8 mouse cellular contexts compared by ENCODE assay signal in the genomic region with DNA sequence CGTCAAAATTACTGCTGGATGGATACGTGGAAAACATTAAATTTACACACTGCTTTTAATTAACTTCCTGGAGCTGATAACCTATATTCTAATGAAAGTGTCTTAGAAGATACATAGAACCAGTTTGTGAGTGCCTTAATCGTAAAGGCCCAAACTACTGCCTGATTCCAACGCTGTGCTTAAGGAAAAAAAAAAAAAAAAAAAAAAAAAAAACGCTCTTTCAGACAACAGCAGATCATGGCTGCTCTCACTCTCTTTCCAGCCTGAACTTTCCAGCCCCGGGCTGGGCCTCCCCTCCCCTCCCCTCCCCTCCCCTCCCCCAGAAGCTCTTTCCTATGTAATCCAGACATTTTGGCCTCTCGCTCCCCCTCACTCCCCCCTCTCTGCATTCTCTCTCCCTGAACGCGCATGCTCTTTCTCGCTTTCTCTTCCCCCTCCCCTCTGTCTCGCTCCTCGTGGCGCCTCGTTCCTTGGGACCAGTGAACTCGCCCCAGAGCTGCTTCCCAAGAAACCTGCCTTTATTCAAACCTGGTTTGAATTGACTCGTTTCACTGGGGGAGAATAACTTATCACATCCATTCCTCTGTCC. TPM values are rescaled to one million over a fixed set of nuclear protein-coding genes. Genes with fewer than 3 reads are reported as not detected.
DNase-seq lines count a peak whose midpoint lies in the region; ATAC-seq and TF ChIP-seq lines count a peak whose summit lies in the region.

No protein-coding gene starts in this region.

- no peak overlapping the region for H3ac ChIP-seq in myocyte (ENCODE audit: control insufficient read depth, insufficient read length)

- peak overlapping the region; percentile 28 for H3K9ac ChIP-seq in forebrain, embryonic 16.5 days (replicated peaks; ENCODE audit: low read depth, low read length)
- peak overlapping the region; percentile 59; the same call in 1 of the 2 replicates for H3K9ac ChIP-seq in limb, embryonic 11.5 days (ENCODE audit: low read length)

- intact Hi-C loops in gastrocnemius, adult 2 months (cut with DNase I) = loop anchor here (2.0 kb wide), 1 partner anchor 21 kb away; no protein-coding TSS in a partner anchor

- WGBS in forebrain, embryonic 16.5 days = 5% methylated on average over 14 of the region's 16 CpGs
- WGBS in limb, embryonic 11.5 days = under 1% methylated on average over 16 of the region's 16 CpGs

- peaks cover 24% of the 10 kb centered on the region for H3K4me1 ChIP-seq in forebrain, embryonic 16.5 days (replicated peaks; ENCODE audit: control insufficient read depth, insufficient read depth, low read length)
- H3K4me1 ChIP-seq in limb, embryonic 11.5 days (ENCODE audit: control insufficient read depth, insufficient read depth, low read length) = peaks cover 27% of the 10 kb centered on the region

- no peak for DNase-seq in gastrocnemius, adult 2 months
- DNase-seq in gastrocnemius, adult 8-10 months (ENCODE audit: low spot score in 2 of 2) = no peak
- DNase-seq in R1 (ENCODE audit: low read depth, low spot score) = peak; percentile 97
- peak; percentile 89 for DNase-seq in limb, embryonic 11.5 days (ENCODE audit: low spot score)
- no peak for DNase-seq in urinary bladder, postnatal 10 days (ENCODE audit: low spot score)

- H3K36me3 ChIP-seq in forebrain, embryonic 16.5 days (ENCODE audit: control insufficient read depth, insufficient read depth) = no peaks in the 10 kb centered on the region
- no peaks in the 10 kb centered on the region for H3K36me3 ChIP-seq in limb, embryonic 11.5 days (ENCODE audit: control insufficient read depth, insufficient read depth, low read length)
- no peaks in the 10 kb centered on the region for H3K36me3 ChIP-seq in myocyte (ENCODE audit: control insufficient read depth, insufficient read depth)

- ATAC-seq in forebrain, embryonic 16.5 days = peak; percentile 85
- ATAC-seq in limb, embryonic 11.5 days (ENCODE audit: insufficient number of reproducible peaks, low FRiP score, low TSS enrichment, low read depth) = peak; percentile 87
- ATAC-seq in cerebellum, adult (ENCODE audit: insufficient number of reproducible peaks, low FRiP score, low TSS enrichment) = no peak

- peak overlapping the region; percentile 86 for H3K27ac ChIP-seq in gastrocnemius, adult 2 months
- H3K27ac ChIP-seq in forebrain, embryonic 16.5 days (ENCODE audit: low read length) = peak overlapping the region; percentile 45
- H3K27ac ChIP-seq in limb, embryonic 11.5 days (replicated peaks; ENCODE audit: low read depth, low read length) = peak overlapping the region; percentile 97

- H3K27me3 ChIP-seq in forebrain, embryonic 16.5 days (replicated peaks; ENCODE audit: control insufficient read depth, insufficient read depth, low read length) = no peaks in the 10 kb centered on the region
- H3K27me3 ChIP-seq in limb, embryonic 11.5 days (ENCODE audit: control insufficient read depth, insufficient read depth, low read length) = no peaks in the 10 kb centered on the region
- no peaks in the 10 kb centered on the region for H3K27me3 ChIP-seq in myocyte (ENCODE audit: control insufficient read depth, insufficient read depth, insufficient read length)

- no peaks in the 10 kb centered on the region for H3K9me3 ChIP-seq in forebrain, embryonic 16.5 days (ENCODE audit: control insufficient read depth, low read length)
- H3K9me3 ChIP-seq in limb, embryonic 11.5 days (ENCODE audit: control insufficient read depth, low read length) = no peaks in the 10 kb centered on the region

- H3K4me3 ChIP-seq in gastrocnemius, adult 2 months = no peak overlapping the region
- H3K4me3 ChIP-seq in forebrain, embryonic 16.5 days (replicated peaks; ENCODE audit: low read length) = peak overlapping the region; percentile 20
- no peak overlapping the region for H3K4me3 ChIP-seq in limb, embryonic 11.5 days (ENCODE audit: low read depth, low read length)
- H3K4me3 ChIP-seq in myocyte = no peak overlapping the region

- peak overlapping the region; percentile 48 for H3K4me2 ChIP-seq in forebrain, embryonic 16.5 days (ENCODE audit: low read length)
- no peak overlapping the region for H3K4me2 ChIP-seq in limb, embryonic 11.5 days (ENCODE audit: low read depth, severe bottlenecking)
- H3K4me2 ChIP-seq in myocyte (ENCODE audit: low read depth) = peak overlapping the region; percentile 48

- no peaks in the 10 kb centered on the region for H3K79me2 ChIP-seq in myocyte (ENCODE audit: control insufficient read depth, insufficient read depth)

- no peak for TF ChIP-seq CTCF in gastrocnemius, adult 2 months (IDR thresholded peaks at IDR 0.05)

- TF ChIP-seq POLR2A in myocyte (IDR thresholded peaks at IDR 0.05; ENCODE audit: insufficient read length, low read depth) = no peak

TF ChIP-seq in myocyte, 11 proteins besides CTCF, POLR2A, EP300 and RAD21:
- TF ChIP-seq SRF (IDR thresholded peaks at IDR 0.05; ENCODE audit: control insufficient read depth, insufficient read length, low read depth) (no peak), CEBPB (IDR thresholded peaks at IDR 0.05; ENCODE audit: insufficient read depth, poor library complexity, severe bottlenecking) (no peak), TCF12 (IDR thresholded peaks at IDR 0.05; ENCODE audit: insufficient read depth, poor library complexity, severe bottlenecking) (no peak), REST (IDR thresholded peaks at IDR 0.05; ENCODE audit: insufficient read depth, insufficient read length) (no peak)

RNA-seq across cellular contexts. Expression of gene Fignl1, which starts 12.7 kb away (rescaled TPM):
- total RNA-seq in gastrocnemius, adult 2 months (2021) = under 1 TPM in 1 of 2 experiments, not detected in 1; 0.22 TPM
- under 1 TPM; 0.19 to 0.88 (median 0.29) TPM for total RNA-seq in gastrocnemius, adult 8-10 months (2022)
- 25.5 and 28.6 TPM in 2 replicates for polyA plus RNA-seq in forebrain, embryonic 16.5 days (2015; fragmentation: Nextera tagmentation; extraction: Ambion mirVana)
- 96.7 and 102 TPM in 2 replicates for polyA plus RNA-seq in limb, embryonic 11.5 days (2014; fragmentation: Nextera tagmentation; extraction: Ambion mirVana)
- 3.8 TPM for polyA plus RNA-seq in myocyte (2012; fragmentation: generic; extraction: Trizol)

Comparison
In these comparisons a context has a peak if more than half of its experiments do, and no peak if none do; other contexts are left out.
1. DNase-seq: peak in R1 (single experiment) and limb, embryonic 11.5 days (single experiment); none in gastrocnemius, adult 2 months (single experiment), gastrocnemius, adult 8-10 months (0 of 2) and urinary bladder, postnatal 10 days (single experiment).
2. H3K27ac ChIP-seq: peak in every context shown above with its lines; median percentile 97 in limb, embryonic 11.5 days; 86 in gastrocnemius, adult 2 months; 45 in forebrain, embryonic 16.5 days.